22 mouse cellular contexts compared by ENCODE assay signal in genomic region chr6:12077338-12077737, GRCm38 (mm10).
A peak's percentile ranks its signal among the peaks of the same experiment; 100 is the strongest.
DNase-seq lines count a peak whose midpoint lies in the region; ATAC-seq and TF ChIP-seq lines count a peak whose summit lies in the region.
"Had no signal": no experiment of that assay in that cellular context is flagged by ENCODE, and none has a peak within 500 bp of the region (broad histone marks: within the 10 kb centered on the region; RNA-seq: fewer than 3 reads in every experiment).

No protein-coding gene starts in this region.

- H3K4me2 ChIP-seq in lung, embryonic 14.5 days = no peak overlapping the region
- H3K4me2 ChIP-seq in lung, postnatal 0 days (replicated peaks; ENCODE audit: low read depth, low read length) = no peak overlapping the region
- no peak overlapping the region for H3K4me2 ChIP-seq in neural tube, embryonic 13.5 days
- no peak overlapping the region for H3K4me2 ChIP-seq in hindbrain, embryonic 16.5 days (ENCODE audit: low read length)
- H3K4me2 ChIP-seq: embryonic facial prominence, embryonic 15.5 days; heart, embryonic 11.5 days; heart, embryonic 15.5 days had no signal

- H3K4me3 ChIP-seq in lung, embryonic 14.5 days (ENCODE audit: low read depth, low read length) = no peak overlapping the region
- no peak overlapping the region for H3K4me3 ChIP-seq in lung, postnatal 0 days (ENCODE audit: low read depth, low read length)
- no peak overlapping the region for H3K4me3 ChIP-seq in neural tube, embryonic 13.5 days
- no peak overlapping the region for H3K4me3 ChIP-seq in hindbrain, embryonic 16.5 days (ENCODE audit: low read length)
- H3K4me3 ChIP-seq: embryonic facial prominence, embryonic 15.5 days; erythroblast, embryonic 14.5 days; heart, adult 2 months; heart, embryonic 15.5 days had no signal

- ATAC-seq in frontal cortex, adult (ENCODE audit: low TSS enrichment) = peak; percentile 49; the same call in 1 of the 2 replicates
- peak; percentile 62; the same call in 1 of the 2 replicates for ATAC-seq in lung, embryonic 14.5 days (ENCODE audit: insufficient read depth)
- no peak for ATAC-seq in lung, postnatal 0 days
- no peak for ATAC-seq in neural tube, embryonic 13.5 days (ENCODE audit: low read depth)
- 0 out of 2 replicates have a peak, but pooled peaks have one; percentile 50 for ATAC-seq in hindbrain, embryonic 16.5 days
- ATAC-seq: inflammation-experienced regulatory T-cells, adult 6 months; intestine, postnatal 0 days had no signal

- H3K27ac ChIP-seq in lung, embryonic 14.5 days (ENCODE audit: low read depth) = no peak overlapping the region
- no peak overlapping the region for H3K27ac ChIP-seq in lung, postnatal 0 days (ENCODE audit: low read length)
- 0 out of 2 replicates have a peak overlapping the region, but pooled peaks have one; percentile 54 for H3K27ac ChIP-seq in neural tube, embryonic 13.5 days (replicated peaks)
- no peak overlapping the region for H3K27ac ChIP-seq in hindbrain, embryonic 16.5 days (ENCODE audit: low read depth, low read length)
- H3K27ac ChIP-seq: embryonic facial prominence, embryonic 15.5 days; heart, adult 2 months; heart, embryonic 15.5 days had no signal

- H3K27me3 ChIP-seq in lung, embryonic 14.5 days (ENCODE audit: insufficient read depth, low read length) = no peaks in the 10 kb centered on the region
- H3K27me3 ChIP-seq in lung, postnatal 0 days (replicated peaks; ENCODE audit: insufficient read depth, low read length) = no peaks in the 10 kb centered on the region
- no peaks in the 10 kb centered on the region for H3K27me3 ChIP-seq in neural tube, embryonic 13.5 days
- no peaks in the 10 kb centered on the region for H3K27me3 ChIP-seq in hindbrain, embryonic 16.5 days (replicated peaks; ENCODE audit: control insufficient read depth, insufficient read depth, low read length)
- H3K27me3 ChIP-seq: embryonic facial prominence, embryonic 15.5 days; heart, embryonic 15.5 days had no signal

- no peaks in the 10 kb centered on the region for H3K9me3 ChIP-seq in lung, embryonic 14.5 days (ENCODE audit: low read depth, low read length)
- H3K9me3 ChIP-seq in lung, postnatal 0 days (ENCODE audit: low read length) = no peaks in the 10 kb centered on the region
- no peaks in the 10 kb centered on the region for H3K9me3 ChIP-seq in neural tube, embryonic 13.5 days
- H3K9me3 ChIP-seq in hindbrain, embryonic 16.5 days (ENCODE audit: control insufficient read depth, low read length) = no peaks in the 10 kb centered on the region
- H3K9me3 ChIP-seq: embryonic facial prominence, embryonic 15.5 days; heart, embryonic 15.5 days had no signal

- H3K9ac ChIP-seq in lung, embryonic 14.5 days = no peak overlapping the region
- H3K9ac ChIP-seq in lung, postnatal 0 days (replicated peaks; ENCODE audit: low read depth) = no peak overlapping the region
- H3K9ac ChIP-seq in neural tube, embryonic 13.5 days = no peak overlapping the region
- no peak overlapping the region for H3K9ac ChIP-seq in hindbrain, embryonic 16.5 days (ENCODE audit: low read depth, low read length)
- H3K9ac ChIP-seq: embryonic facial prominence, embryonic 15.5 days; heart, embryonic 15.5 days had no signal

- WGBS in lung, embryonic 14.5 days = 44% methylated on average over 7 of the region's 7 CpGs
- 57% methylated on average over 7 of the region's 7 CpGs for WGBS in lung, postnatal 0 days
- 65% methylated on average over 7 of the region's 7 CpGs for WGBS in neural tube, embryonic 13.5 days
- WGBS in hindbrain, embryonic 16.5 days = 42% methylated on average over 7 of the region's 7 CpGs

- no peak for DNase-seq in frontal cortex, postnatal 14 days (ENCODE audit: low spot score in 2 of 2)
- peak; percentile 44 for DNase-seq in lung, embryonic 14.5 days
- DNase-seq in lung, postnatal 0 days (ENCODE audit: low spot score) = no peak
- no peak for DNase-seq in neural tube, embryonic 10.5 days (ENCODE audit: extremely low spot score, low spot score)
- no peak for DNase-seq in testis, postnatal 10 days (ENCODE audit: low spot score)
- DNase-seq: adrenal gland, adult 2 months; adrenal gland, postnatal 25 days; cerebellum, adult 2 months; cerebellum, postnatal 10 days; embryo, embryonic 11 days; gastrocnemius, postnatal 10 days; heart, adult 2 months; heart, postnatal 14 days had no signal

- no peak for TF ChIP-seq EP300 in lung, postnatal 0 days (IDR thresholded peaks at IDR 0.05)

- no peaks in the 10 kb centered on the region for H3K4me1 ChIP-seq in lung, embryonic 14.5 days (ENCODE audit: insufficient read depth)
- no peaks in the 10 kb centered on the region for H3K4me1 ChIP-seq in lung, postnatal 0 days (ENCODE audit: insufficient read depth, low read depth, low read length)
- peaks cover 15% of the 10 kb centered on the region for H3K4me1 ChIP-seq in neural tube, embryonic 13.5 days (replicated peaks)
- no peaks in the 10 kb centered on the region; the same call in 1 of the 2 replicates for H3K4me1 ChIP-seq in hindbrain, embryonic 16.5 days (ENCODE audit: control insufficient read depth, insufficient read depth, low read depth, low read length)
- H3K4me1 ChIP-seq: embryonic facial prominence, embryonic 15.5 days; heart, embryonic 15.5 days had no signal

- peaks cover 11% of the 10 kb centered on the region; the same call in 1 of the 2 replicates for H3K36me3 ChIP-seq in lung, embryonic 14.5 days (ENCODE audit: insufficient read depth)
- H3K36me3 ChIP-seq in lung, postnatal 0 days (ENCODE audit: insufficient read depth, low read length) = no peaks in the 10 kb centered on the region
- peaks cover 5% of the 10 kb centered on the region; the same call in 1 of the 2 replicates for H3K36me3 ChIP-seq in neural tube, embryonic 13.5 days
- H3K36me3 ChIP-seq in hindbrain, embryonic 16.5 days (ENCODE audit: control insufficient read depth, insufficient read depth, low read length) = no peaks in the 10 kb centered on the region

- TF ChIP-seq CTCF in lung, embryonic 14.5 days (IDR thresholded peaks at IDR 0.05; ENCODE audit: low read depth) = no peak
- no peak for TF ChIP-seq CTCF in lung, postnatal 0 days (IDR thresholded peaks at IDR 0.05)

Comparison
In these comparisons a context has a peak if more than half of its experiments do, and no peak if none do; other contexts are left out.
1. ATAC-seq: peak in frontal cortex, adult (single experiment), lung, embryonic 14.5 days (single experiment) and hindbrain, embryonic 16.5 days (single experiment); none in lung, postnatal 0 days (single experiment) and neural tube, embryonic 13.5 days (single experiment).